ENCODE assay signal across 8 mouse cellular contexts in genomic region chr11:97689861-97690260, GRCm38 (mm10).
A peak's percentile ranks its signal among the peaks of the same experiment; 100 is the strongest.
DNase-seq lines count a peak whose midpoint lies in the region; ATAC-seq lines count a peak whose summit lies in the region.

No protein-coding gene starts in this region.

- DNase-seq in frontal cortex, postnatal 10 days (ENCODE audit: low spot score in 2 of 2), result peak; percentile 53 to 64
- peak; percentile 65 for DNase-seq in ovary, postnatal 14 days (ENCODE audit: low spot score)
- no peak for DNase-seq in ovary, postnatal 10 days (ENCODE audit: low spot score)
- DNase-seq in cerebellum, postnatal 25 days, result peak; percentile 70 to 81
- peak; percentile 76 for DNase-seq in induced T-regulatory cell, adult 2 months (ENCODE audit: low read depth)
- DNase-seq in natural killer cell, adult 2 months (ENCODE audit: low spot score in 2 of 2), result peak; percentile 65 to 73
- no peak for DNase-seq in adipocyte (ENCODE audit: low spot score)

- ATAC-seq in frontal cortex, adult (ENCODE audit: low TSS enrichment), result no peak

Comparison
In these comparisons a context has a peak if more than half of its experiments do, and no peak if none do; other contexts are left out.
1. DNase-seq: peak in frontal cortex, postnatal 10 days (2 of 2), ovary, postnatal 14 days (single experiment), cerebellum, postnatal 25 days (2 of 2), induced T-regulatory cell, adult 2 months (single experiment) and natural killer cell, adult 2 months (2 of 2); none in ovary, postnatal 10 days (single experiment) and adipocyte (single experiment).